Mouse (Mus musculus): ENCODE results near the gene Vmn2r55. TPM values are rescaled to one million over a fixed set of nuclear protein-coding genes. Genes with fewer than 3 reads are reported as not detected.
"Not testable (repeated sequence)": the region's sequence is repeated elsewhere in the genome, so short reads cannot be mapped to it uniquely, and the experiment has no call there.

The Vmn2r55 gene
- not detected in 2 replicates for polyA plus RNA-seq (2016; fragmentation: Nextera tagmentation; extraction: Ambion mirVana)

DNA sequence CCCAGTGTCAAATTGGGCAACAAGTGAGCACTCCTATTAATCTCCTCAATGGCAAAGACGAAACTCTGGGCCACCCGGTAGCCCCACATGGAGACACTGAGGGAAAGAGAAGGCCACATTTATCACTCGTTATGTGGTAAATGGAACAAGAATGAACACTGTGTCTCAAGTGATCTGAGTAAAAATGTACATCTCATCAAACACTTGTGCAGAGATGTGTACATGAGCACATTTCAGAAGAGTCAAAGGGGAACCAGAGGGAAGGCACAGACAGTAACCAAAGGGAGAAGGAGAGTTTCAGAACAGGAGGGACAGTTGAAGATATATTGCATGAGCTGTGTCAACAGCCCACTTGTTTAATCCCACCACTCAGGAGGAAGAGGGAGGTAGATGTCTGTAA is at the start of gene Vmn2r55:
TSS of gene Vmn2r55 (minus strand) at position 101 of the 400 bp plus-strand sequence.
- H3K27ac ChIP-seq; H3K4me1 ChIP-seq; H3K9ac ChIP-seq; H3K36me3 ChIP-seq; H3K4me2 ChIP-seq (replicated peaks); H3K9me3 ChIP-seq; H3K4me3 ChIP-seq; H3K27me3 ChIP-seq (replicated peaks); ATAC-seq (ENCODE audit: low FRiP score, low read depth): not testable (repeated sequence)
- WGBS, result 83% methylated on average over 3 of the region's 3 CpGs

DNA sequence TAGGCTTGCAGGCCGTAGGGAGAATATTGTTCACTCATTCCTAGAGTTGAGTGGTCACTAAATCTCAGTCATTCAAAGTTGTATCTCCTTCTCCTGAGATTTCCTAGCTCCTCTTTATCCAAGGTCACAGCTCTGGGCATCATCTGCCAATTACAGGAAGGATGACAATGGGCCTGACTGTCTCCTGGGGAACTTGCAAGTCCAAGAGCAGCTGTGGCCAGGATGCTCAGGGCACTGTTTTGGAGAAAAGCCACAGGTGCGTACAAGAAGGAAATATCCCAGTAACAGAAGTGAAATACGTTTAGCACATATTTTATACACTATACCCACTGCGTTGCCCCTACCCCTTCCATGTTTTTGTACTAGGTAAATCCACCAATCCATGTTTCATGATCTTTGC is 44.6 kb downstream of the Vmn2r55 start, which contains the start of gene Vmn2r54:
TSS of gene Vmn2r54 (minus strand) at position 101 of the 400 bp plus-strand sequence.
- H3K4me3 ChIP-seq; H3K27me3 ChIP-seq (replicated peaks); H3K9ac ChIP-seq; H3K27ac ChIP-seq; H3K4me2 ChIP-seq (replicated peaks); ATAC-seq (ENCODE audit: low FRiP score, low read depth); H3K4me1 ChIP-seq; H3K9me3 ChIP-seq; H3K36me3 ChIP-seq: not testable (repeated sequence)
- WGBS, result 81% methylated on average over 3 of the region's 4 CpGs

DNA sequence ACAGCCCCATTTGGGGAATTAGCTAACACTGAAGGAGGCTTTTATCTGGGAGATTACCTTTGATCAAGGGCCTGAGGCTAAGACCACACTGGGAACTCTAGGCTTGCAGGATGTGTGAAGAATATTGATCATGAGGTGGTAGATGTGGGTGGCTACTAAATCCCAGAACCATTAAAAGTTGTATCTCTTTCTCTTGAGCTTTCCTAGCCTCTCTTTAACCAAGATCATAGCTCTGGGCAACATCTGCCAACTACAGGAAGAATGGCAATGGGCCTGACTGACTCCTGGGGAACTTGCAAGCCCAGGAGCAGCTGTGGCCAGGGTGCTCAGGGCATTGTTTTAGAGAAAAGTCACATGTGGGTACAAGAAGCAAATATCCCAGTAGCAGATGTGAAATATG is 76.1 kb downstream of the Vmn2r55 start, which contains the start of gene Vmn2r53:
TSS of gene Vmn2r53 (minus strand) at position 101 of the 400 bp plus-strand sequence.
- Histone ChIP-seq H3K36me3 (no peaks in the 10 kb centered on the region), H3K27me3 (replicated peaks) (no peaks in the 10 kb centered on the region), H3K27ac (no peak within 1 kb of the TSS), H3K9ac (no peak within 1 kb of the TSS), H3K4me1 (no peaks in the 10 kb centered on the region), H3K4me3 (no peak within 1 kb of the TSS), H3K9me3 (peaks cover 20% of the 10 kb centered on the region), H3K4me2 (replicated peaks) (no peak within 1 kb of the TSS)
- no peak for ATAC-seq (ENCODE audit: low FRiP score, low read depth)

Other genes with a start within 250 kb of the Vmn2r55 start
- gene Zfp606, start 206.7 kb downstream of the Vmn2r55 start, polyA plus RNA-seq (2016; fragmentation: Nextera tagmentation; extraction: Ambion mirVana), result 42.3 and 47.6 TPM in 2 replicates
- not detected in 2 replicates for gene 2900092C05Rik, start 172.5 kb downstream of the Vmn2r55 start, polyA plus RNA-seq (2016; fragmentation: Nextera tagmentation; extraction: Ambion mirVana)
- gene Vmn2r53, start 76.2 kb downstream of the Vmn2r55 start, polyA plus RNA-seq (2016; fragmentation: Nextera tagmentation; extraction: Ambion mirVana), result 0.08 TPM in 1 of 2 replicates, not detected in the other
- gene Vmn2r54, start 44.7 kb downstream of the Vmn2r55 start, polyA plus RNA-seq (2016; fragmentation: Nextera tagmentation; extraction: Ambion mirVana), result not detected in 2 replicates
- gene Vmn2r56, start 50.0 kb upstream of the Vmn2r55 start, polyA plus RNA-seq (2016; fragmentation: Nextera tagmentation; extraction: Ambion mirVana), result not detected in 2 replicates
- 11.5 and 13.6 TPM in 2 replicates for gene Zscan18, start 118.6 kb upstream of the Vmn2r55 start, polyA plus RNA-seq (2016; fragmentation: Nextera tagmentation; extraction: Ambion mirVana)
- 25.5 and 26.4 TPM in 2 replicates for gene Zfp329, start 133.9 kb upstream of the Vmn2r55 start, polyA plus RNA-seq (2016; fragmentation: Nextera tagmentation; extraction: Ambion mirVana)
- gene Zfp110, start 149.8 kb upstream of the Vmn2r55 start, polyA plus RNA-seq (2016; fragmentation: Nextera tagmentation; extraction: Ambion mirVana), result 27.4 and 32.4 TPM in 2 replicates
- gene Zfp128, start 196.2 kb upstream of the Vmn2r55 start, polyA plus RNA-seq (2016; fragmentation: Nextera tagmentation; extraction: Ambion mirVana), result 6.1 and 6.7 TPM in 2 replicates
- 12.0 and 12.5 TPM in 2 replicates for gene Zscan22, start 212.8 kb upstream of the Vmn2r55 start, polyA plus RNA-seq (2016; fragmentation: Nextera tagmentation; extraction: Ambion mirVana)
- 583 and 619 TPM in 2 replicates for gene Rps5, start 237.3 kb upstream of the Vmn2r55 start, polyA plus RNA-seq (2016; fragmentation: Nextera tagmentation; extraction: Ambion mirVana)
- gene Rnf225, start 242.4 kb upstream of the Vmn2r55 start, polyA plus RNA-seq (2016; fragmentation: Nextera tagmentation; extraction: Ambion mirVana), result 0.37 and 0.62 TPM in 2 replicates